Mouse (Mus musculus) limb, embryonic 11.5 days (tissue): ENCODE measurements around the gene Rp2. TPM values are rescaled to one million over a fixed set of nuclear protein-coding genes. Genes with fewer than 3 reads are reported as not detected.
"Not testable (repeated sequence)": the region's sequence is repeated elsewhere in the genome, so short reads cannot be mapped to it uniquely, and the experiment has no call there.

ENCODE experiments used
- ATAC-seq: fragments of 200-750 bp; cut with Nextera tagmentation; 2 replicates; pipeline ENCODE4 v1.8.0; 2017; ENCODE audit warnings: low read depth; ENCODE audit not compliant: insufficient number of reproducible peaks, low FRiP score, low TSS enrichment
- DNase-seq: peaks from one replicate; pipeline ENCODE4 v3.0.0-alpha.2; 2015; ENCODE audit warnings: low spot score
- H3K27ac ChIP-seq: fragments of 300-500 bp; sonication (generic); replicated peaks from 2 replicates; pipeline ENCODE4 v1.5.1; 2014; ENCODE audit warnings: low read depth, mild to moderate bottlenecking, low read length
- H3K27me3 ChIP-seq: fragments of 300-500 bp; sonication (generic); 2 replicates; pipeline ENCODE4 v1.6.1; 2014; ENCODE audit warnings: mild to moderate bottlenecking, low read length, mixed read lengths; ENCODE audit not compliant: control insufficient read depth, insufficient read depth
- H3K36me3 ChIP-seq: fragments of 300-500 bp; sonication (generic); 2 replicates; pipeline ENCODE4 v1.6.1; 2014; ENCODE audit warnings: mild to moderate bottlenecking, low read length, moderate library complexity, mixed read lengths; ENCODE audit not compliant: control insufficient read depth, insufficient read depth
- H3K4me1 ChIP-seq: fragments of 300-500 bp; sonication (generic); 2 replicates; pipeline ENCODE4 v1.6.1; 2014; ENCODE audit warnings: low read length, mixed read lengths; ENCODE audit not compliant: control insufficient read depth, insufficient read depth
- H3K4me2 ChIP-seq: fragments of 300-500 bp; sonication (generic); 2 replicates; pipeline ENCODE4 v1.6.1; 2014; ENCODE audit warnings: low read depth, mild to moderate bottlenecking, moderate library complexity; ENCODE audit not compliant: severe bottlenecking
- H3K4me3 ChIP-seq: fragments of 300-500 bp; sonication (generic); 2 replicates; pipeline ENCODE4 v1.5.1; 2014; ENCODE audit warnings: low read depth, low read length
- H3K9ac ChIP-seq: fragments of 300-500 bp; sonication (generic); 2 replicates; pipeline ENCODE4 v1.6.1; 2014; ENCODE audit warnings: mild to moderate bottlenecking, low read length
- H3K9me3 ChIP-seq: fragments of 300-500 bp; sonication (generic); 2 replicates; pipeline ENCODE4 v1.6.1; 2016; ENCODE audit warnings: low read length; ENCODE audit not compliant: control insufficient read depth
- WGBS: fragments of 180-500 bp; shearing (Covaris S2); extraction: QIAGEN DNeasy Blood & Tissue Kit; methylation state at CpG from one replicate; pipeline ENCODE4 v1.1.7; 2014; 5-methylcytosine and 5-hydroxymethylcytosine counted together
- polyA plus RNA-seq: library from polyadenylated mRNA; unstranded; fragments of >200 nt; fragmentation: Nextera tagmentation; extraction: Ambion mirVana; gene quantifications from 2 replicates; pipeline ENCODE4 v1.2.1, GENCODE M21; 2014

Rp2 gene
- polyA plus RNA-seq, 1 experiment from 2014 or later = 19.4 TPM

GRCm38 (mm10) chrX:20366036-20366435 lies 1.8 kb downstream of the Rp2 start:
- Histone ChIP-seq H3K36me3 (no peaks in the 10 kb centered on the region), H3K9me3 (no peaks in the 10 kb centered on the region), H3K4me1 (no peaks in the 10 kb centered on the region), H3K27me3 (no peaks in the 10 kb centered on the region), H3K4me3 (no peak overlapping the region), H3K9ac (no peak overlapping the region), H3K27ac (no peak overlapping the region), H3K4me2 (peak overlapping the region; percentile 0; the same call in 1 of the 2 replicates)
- DNase-seq = no peak
- 65% methylated on average over 1 of the region's 1 CpGs for WGBS
- ATAC-seq = no peak

- H3K27me3 ChIP-seq = no peaks in the 10 kb centered on the region
- DNase-seq = no peak
- H3K27ac ChIP-seq = no peak overlapping the region
- no peaks in the 10 kb centered on the region for H3K9me3 ChIP-seq
- H3K4me1 ChIP-seq = no peaks in the 10 kb centered on the region
- H3K4me3 ChIP-seq = no peak overlapping the region
- no peak for ATAC-seq
- no peaks in the 10 kb centered on the region for H3K36me3 ChIP-seq
- 40% methylated on average over 7 of the region's 7 CpGs for WGBS
- H3K9ac ChIP-seq = no peak overlapping the region
- H3K4me2 ChIP-seq = no peak overlapping the region
Observed at GRCm38 (mm10) chrX:20379347-20380014, 15.2 kb downstream of the Rp2 start.

- no peaks in the 10 kb centered on the region for H3K27me3 ChIP-seq
- H3K9ac ChIP-seq = no peak overlapping the region
- no peak overlapping the region for H3K27ac ChIP-seq
- WGBS = 94% methylated on average over 6 of the region's 6 CpGs
- no peak overlapping the region for H3K4me2 ChIP-seq
- no peak overlapping the region for H3K4me3 ChIP-seq
- no peaks in the 10 kb centered on the region for H3K4me1 ChIP-seq
- H3K9me3 ChIP-seq = no peaks in the 10 kb centered on the region
- no peak for ATAC-seq
- no peak for DNase-seq
- no peaks in the 10 kb centered on the region for H3K36me3 ChIP-seq
Observed at GRCm38 (mm10) chrX:20382260-20382659, 18.0 kb downstream of the Rp2 start.

GRCm38 (mm10) chrX:20387006-20387405 lies 22.7 kb downstream of the Rp2 start:
- no peak overlapping the region for H3K9ac ChIP-seq
- 84% methylated on average over 3 of the region's 3 CpGs for WGBS

GRCm38 (mm10) chrX:20391964-20392363 lies 27.7 kb downstream of the Rp2 start:
- H3K4me2 ChIP-seq, H3K27me3 ChIP-seq, DNase-seq, H3K4me1 ChIP-seq, ATAC-seq, H3K9ac ChIP-seq, H3K27ac ChIP-seq, H3K36me3 ChIP-seq, H3K9me3 ChIP-seq, H3K4me3 ChIP-seq: not testable (repeated sequence)
- WGBS = 94% methylated on average over 9 of the region's 9 CpGs

More at GRCm38 (mm10) chrX:20387006-20387405, 22.7 kb downstream of the Rp2 start:
- H3K4me2 ChIP-seq = no peak overlapping the region
- H3K27me3 ChIP-seq = no peaks in the 10 kb centered on the region
- DNase-seq (no peak), ATAC-seq (no peak)
- no peaks in the 10 kb centered on the region for H3K4me1 ChIP-seq
- no peaks in the 10 kb centered on the region for H3K36me3 ChIP-seq
- no peak overlapping the region for H3K4me3 ChIP-seq
- H3K9me3 ChIP-seq = no peaks in the 10 kb centered on the region
- no peak overlapping the region for H3K27ac ChIP-seq

- no peak for ATAC-seq
- no peaks in the 10 kb centered on the region for H3K9me3 ChIP-seq
- 74% methylated on average over 3 of the region's 3 CpGs for WGBS
Observed at GRCm38 (mm10) chrX:20392942-20393341, 28.7 kb downstream of the Rp2 start.

GRCm38 (mm10) chrX:20404068-20404467 lies 39.8 kb downstream of the Rp2 start:
- H3K4me2 ChIP-seq = no peak overlapping the region
- 74% methylated on average over 4 of the region's 4 CpGs for WGBS
- no peaks in the 10 kb centered on the region for H3K4me1 ChIP-seq
- no peaks in the 10 kb centered on the region for H3K27me3 ChIP-seq
- H3K4me3 ChIP-seq = no peak overlapping the region
- no peaks in the 10 kb centered on the region for H3K36me3 ChIP-seq
- no peak for ATAC-seq
- DNase-seq = no peak
- H3K27ac ChIP-seq = no peak overlapping the region
- H3K9me3 ChIP-seq = no peaks in the 10 kb centered on the region
- H3K9ac ChIP-seq = no peak overlapping the region

More at GRCm38 (mm10) chrX:20392942-20393341, 28.7 kb downstream of the Rp2 start:
- Histone ChIP-seq H3K4me1 (no peaks in the 10 kb centered on the region), H3K4me3 (no peak overlapping the region), H3K9ac (no peak overlapping the region), H3K27ac (no peak overlapping the region), H3K36me3 (no peaks in the 10 kb centered on the region), H3K27me3 (no peaks in the 10 kb centered on the region), H3K4me2 (no peak overlapping the region)
- DNase-seq = no peak

GRCm38 (mm10) chrX:20406909-20407308 lies 42.6 kb downstream of the Rp2 start:
- no peak overlapping the region for H3K4me3 ChIP-seq
- DNase-seq = no peak
- H3K36me3 ChIP-seq = no peaks in the 10 kb centered on the region
- H3K4me1 ChIP-seq = no peaks in the 10 kb centered on the region
- no peaks in the 10 kb centered on the region for H3K9me3 ChIP-seq
- no peak for ATAC-seq
- no peak overlapping the region for H3K27ac ChIP-seq
- H3K4me2 ChIP-seq = no peak overlapping the region
- WGBS = 95% methylated on average over 2 of the region's 2 CpGs
- no peaks in the 10 kb centered on the region for H3K27me3 ChIP-seq
- H3K9ac ChIP-seq = no peak overlapping the region

GRCm38 (mm10) chrX:20407676-20408075 lies 43.4 kb downstream of the Rp2 start:
- WGBS = 93% methylated on average over 2 of the region's 2 CpGs
- Histone ChIP-seq H3K9ac (no peak overlapping the region), H3K27ac (no peak overlapping the region), H3K36me3 (no peaks in the 10 kb centered on the region), H3K4me1 (no peaks in the 10 kb centered on the region), H3K27me3 (no peaks in the 10 kb centered on the region), H3K4me3 (no peak overlapping the region), H3K4me2 (no peak overlapping the region), H3K9me3 (no peaks in the 10 kb centered on the region)
- DNase-seq (no peak), ATAC-seq (no peak)
